Mouse (Mus musculus) kidney, postnatal 4 days (tissue): ENCODE results near the gene Cfap43.

Source experiments
- DNase-seq, 2 experiments: peaks; one replicate each; pipeline ENCODE4 v3.0.0; 2021; ENCODE audit warnings: mixed read lengths in 2 of 2

The Cfap43 gene

GRCm38 (mm10) chr19:47919126-47919965, at the start of gene Cfap43, which contains the start of gene Itprip:
TSS of gene Cfap43 (minus strand) at chr19:47919287.
TSS of gene Itprip (minus strand) at chr19:47919299.
- peak; percentile 82 to 91 for DNase-seq

GRCm38 (mm10) chr19:47958181-47958580, 39.1 kb upstream of the Cfap43 start:
- DNase-seq: no peak

- no peak for DNase-seq
These were observed 34.1 kb upstream of the Cfap43 start for GRCm38 (mm10) chr19:47953169-47953568.

GRCm38 (mm10) chr19:47950946-47951345, 31.9 kb upstream of the Cfap43 start:
- DNase-seq: no peak

- DNase-seq: peak; percentile 42 to 54
These were observed 27.9 kb upstream of the Cfap43 start for GRCm38 (mm10) chr19:47946821-47947465.

GRCm38 (mm10) chr19:47939361-47939760, 20.3 kb upstream of the Cfap43 start:
- DNase-seq: no peak

GRCm38 (mm10) chr19:47937443-47938406, 18.6 kb upstream of the Cfap43 start, which contains the start of gene Cfap58:
TSS of gene Cfap58 (plus strand) at chr19:47937675.
- peak; percentile 79 to 86 for DNase-seq

- DNase-seq: no peak
These were observed 17.9 kb upstream of the Cfap43 start for GRCm38 (mm10) chr19:47936938-47937337.

- no peak for DNase-seq
These were observed 17.4 kb upstream of the Cfap43 start for GRCm38 (mm10) chr19:47936490-47936889.

GRCm38 (mm10) chr19:47935530-47935929, 16.4 kb upstream of the Cfap43 start:
- DNase-seq: no peak

- peak in 1 of 2 experiments; percentile 26 for DNase-seq
These were observed 15.7 kb upstream of the Cfap43 start for GRCm38 (mm10) chr19:47934636-47935238.

GRCm38 (mm10) chr19:47934146-47934545, 15.1 kb upstream of the Cfap43 start:
- no peak for DNase-seq

GRCm38 (mm10) chr19:47931982-47932638, 13.0 kb upstream of the Cfap43 start:
- DNase-seq: peak; percentile 28 to 53

GRCm38 (mm10) chr19:47929043-47929442, 10.0 kb upstream of the Cfap43 start:
- DNase-seq: no peak

- no peak for DNase-seq
These were observed 7.9 kb upstream of the Cfap43 start for GRCm38 (mm10) chr19:47927032-47927431.

- no peak for DNase-seq
These were observed 6.7 kb upstream of the Cfap43 start for GRCm38 (mm10) chr19:47925819-47926218.

GRCm38 (mm10) chr19:47919966-47920375, 884 bp upstream of the Cfap43 start:
- peak; percentile 31 to 57 for DNase-seq

- peak in 1 of 2 experiments; percentile 47 for DNase-seq
These were observed 509 bp downstream of the Cfap43 start for GRCm38 (mm10) chr19:47918455-47919101.

GRCm38 (mm10) chr19:47918016-47918415, 1.1 kb downstream of the Cfap43 start:
- no peak for DNase-seq

- DNase-seq: no peak
These were observed 1.7 kb downstream of the Cfap43 start for GRCm38 (mm10) chr19:47917396-47917795.

- no peak for DNase-seq
These were observed 3.8 kb downstream of the Cfap43 start for GRCm38 (mm10) chr19:47915251-47915650.
